Mouse (Mus musculus): ENCODE measurements around the gene Srd5a3.

DNA sequence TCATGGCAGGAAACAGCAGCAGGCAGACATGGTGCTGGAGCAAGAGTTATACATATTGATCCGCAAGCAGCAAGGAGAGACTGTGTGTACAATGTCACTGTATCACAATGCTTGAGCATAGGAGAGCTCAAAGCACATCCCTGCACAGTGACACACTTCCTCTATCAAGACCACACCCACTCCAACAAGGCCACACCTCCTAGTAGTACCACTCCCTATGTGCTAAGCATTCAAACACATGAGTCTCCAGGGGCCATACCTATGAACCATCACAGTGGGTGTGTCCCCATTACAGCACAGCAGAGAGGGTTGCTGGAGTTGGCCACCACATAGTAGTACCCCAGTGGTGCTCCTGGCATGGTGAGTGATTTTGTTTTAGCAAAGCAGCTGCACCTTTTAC lies 6.3 kb downstream of the Srd5a3 start:
- TF ChIP-seq POLR2A (IDR thresholded peaks at IDR 0.05; ENCODE audit: low read depth, low read length) (no peak), CTCF (conservative IDR thresholded peaks at IDR 0.05; ENCODE audit: insufficient read depth, insufficient read length, low read depth, low read length) (no peak)

Measured in kidney, adult 2 months (tissue).